Mouse (Mus musculus): ENCODE measurements around the gene Rbm17. TPM values are rescaled to one million over a fixed set of nuclear protein-coding genes. Genes with fewer than 3 reads are reported as not detected.

The Rbm17 gene
- polyA plus RNA-seq, 1 experiment from 2014 or later: 166 TPM

DNA sequence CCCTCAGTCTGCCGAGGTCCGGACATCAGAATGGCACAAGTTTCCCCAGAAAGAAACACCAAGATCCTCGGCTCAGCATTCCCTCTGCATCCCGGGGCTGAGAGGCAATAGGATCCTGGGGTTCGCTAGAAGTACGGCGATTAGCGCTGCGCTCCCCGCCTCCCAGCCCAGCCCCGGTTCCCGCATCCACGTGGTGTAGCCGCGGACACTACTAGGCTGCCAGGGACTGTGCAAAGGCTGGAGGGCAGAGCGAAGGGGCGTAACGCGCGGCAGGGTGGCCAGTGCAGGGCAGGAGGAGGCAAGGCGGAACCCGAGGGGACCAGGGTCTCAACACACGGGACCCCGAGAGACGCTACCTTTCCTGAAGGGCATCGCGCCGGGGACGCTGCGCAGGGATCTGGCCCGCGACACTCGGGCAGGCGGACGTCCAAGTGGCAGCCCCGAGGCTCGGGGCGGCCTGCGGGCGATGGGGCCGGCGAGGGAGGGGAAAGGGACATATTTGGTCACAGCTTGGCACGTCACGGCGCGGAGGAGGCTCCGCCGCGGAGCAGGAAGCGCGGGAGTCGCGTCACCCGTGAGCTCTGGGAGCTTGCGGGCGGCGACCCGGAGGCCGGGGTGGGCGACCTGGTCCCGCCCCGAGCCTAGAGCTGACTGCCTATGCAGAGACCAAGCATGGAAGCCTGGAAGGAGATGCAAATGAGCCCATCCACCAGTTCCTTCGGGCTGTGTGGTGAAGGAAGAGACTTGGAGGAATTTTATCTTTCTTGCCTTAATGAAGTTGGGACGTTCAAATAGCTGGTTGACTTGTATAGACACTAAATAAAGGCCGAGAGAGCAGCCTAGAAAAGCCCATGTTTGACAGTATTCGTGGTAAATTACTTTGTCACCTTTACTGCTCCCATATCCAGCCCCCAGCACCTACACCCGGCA, 50.2 kb downstream of the Rbm17 start, which contains the start of gene Pfkfb3:
Gene Pfkfb3, minus strand, starts transcription at position 607 of the 930 bp plus-strand sequence.
- H3K4me3 ChIP-seq: peak within 1 kb of the TSS; percentile 55
- no peaks in the 10 kb centered on the region for H3K36me3 ChIP-seq
- peak within 1 kb of the TSS; percentile 49 for H3K9ac ChIP-seq (replicated peaks)
- H3K9me3 ChIP-seq: no peaks in the 10 kb centered on the region
- H3K27me3 ChIP-seq: peaks cover 48% of the 10 kb centered on the region
- peak within 1 kb of the TSS; percentile 97 for H3K4me2 ChIP-seq (replicated peaks)
- H3K27ac ChIP-seq (replicated peaks): no peak within 1 kb of the TSS
- peak; percentile 89 for ATAC-seq (ENCODE audit: low FRiP score, low read depth)
- peaks cover 13% of the 10 kb centered on the region for H3K4me1 ChIP-seq
- 2% methylated on average over 67 of the region's 67 CpGs for WGBS

- Histone ChIP-seq H3K27me3 (peaks cover 48% of the 10 kb centered on the region), H3K36me3 (no peaks in the 10 kb centered on the region), H3K27ac (replicated peaks) (no peak overlapping the region), H3K4me3 (peak overlapping the region; percentile 55), H3K9me3 (no peaks in the 10 kb centered on the region), H3K4me1 (peaks cover 13% of the 10 kb centered on the region), H3K4me2 (replicated peaks) (peak overlapping the region; percentile 97), H3K9ac (replicated peaks) (peak overlapping the region; percentile 49)
- 1% methylated on average over 15 of the region's 15 CpGs for WGBS
- peak; percentile 32; the same call in 1 of the 2 replicates for ATAC-seq (ENCODE audit: low FRiP score, low read depth)
These were observed 50.9 kb downstream of the Rbm17 start for GRCm38 (mm10) chr2:11552966-11553451.

DNA sequence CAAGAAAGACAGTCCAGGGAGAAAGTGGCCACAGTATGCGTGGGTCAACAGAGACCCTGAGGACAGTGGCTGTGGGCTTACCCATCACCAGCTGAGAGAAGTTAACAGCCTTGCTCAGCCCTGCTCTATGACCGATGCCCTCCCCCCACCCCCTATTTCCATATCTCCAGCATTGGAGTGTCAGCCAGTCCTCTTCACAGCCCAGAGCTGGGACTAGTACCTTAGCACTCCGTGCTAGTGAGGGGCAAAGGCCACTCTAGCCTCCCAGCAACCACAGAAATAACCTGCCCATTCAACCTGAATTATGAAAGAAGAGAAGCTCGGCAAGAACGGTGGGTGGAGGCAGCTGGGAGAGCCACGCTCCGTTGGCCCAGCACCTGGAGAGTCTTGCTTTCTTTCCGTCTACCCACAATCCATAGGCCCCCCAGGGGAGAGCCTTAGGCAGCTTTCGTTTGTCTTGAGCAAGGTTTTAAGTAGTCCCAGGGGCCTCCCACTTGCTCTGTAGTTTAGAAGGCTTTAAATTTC, 51.6 kb downstream of the Rbm17 start:
- WGBS: 6% methylated on average over 9 of the region's 9 CpGs
- H3K9me3 ChIP-seq: no peaks in the 10 kb centered on the region
- H3K4me2 ChIP-seq (replicated peaks): peak overlapping the region; percentile 97; the same call in 1 of the 2 replicates
- H3K27me3 ChIP-seq: peaks cover 48% of the 10 kb centered on the region
- 0 out of 2 replicates have a peak, but pooled peaks have one; percentile 5 for ATAC-seq (ENCODE audit: low FRiP score, low read depth)
- H3K4me3 ChIP-seq: no peak overlapping the region
- no peaks in the 10 kb centered on the region for H3K36me3 ChIP-seq
- no peak overlapping the region for H3K27ac ChIP-seq (replicated peaks)
- H3K4me1 ChIP-seq: peaks cover 13% of the 10 kb centered on the region
- H3K9ac ChIP-seq (replicated peaks): no peak overlapping the region

DNA sequence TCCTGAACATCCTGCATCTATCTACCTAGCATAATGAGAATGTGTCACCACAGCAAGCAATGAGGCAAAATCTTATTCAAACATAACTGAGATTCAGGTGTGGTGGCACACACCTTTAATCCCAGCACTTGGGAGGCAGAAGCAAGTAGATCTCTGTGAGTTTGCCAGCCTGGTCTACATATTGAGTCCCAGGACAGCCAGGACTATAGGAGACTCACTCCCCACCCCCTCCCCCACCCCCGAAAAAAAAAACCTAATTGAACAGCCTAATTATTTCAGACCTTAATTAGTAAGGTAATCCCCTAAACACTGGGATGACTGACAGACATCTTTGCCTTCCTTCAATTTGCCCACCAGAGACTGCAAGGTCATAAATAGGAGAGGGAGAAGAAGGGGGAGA, 52.2 kb downstream of the Rbm17 start:
- Histone ChIP-seq H3K4me1 (peaks cover 13% of the 10 kb centered on the region), H3K4me2 (replicated peaks) (no peak overlapping the region), H3K9me3 (no peaks in the 10 kb centered on the region), H3K36me3 (no peaks in the 10 kb centered on the region), H3K9ac (replicated peaks) (no peak overlapping the region), H3K27me3 (peaks cover 48% of the 10 kb centered on the region), H3K27ac (replicated peaks) (no peak overlapping the region), H3K4me3 (no peak overlapping the region)
- ATAC-seq (ENCODE audit: low FRiP score, low read depth): no peak
- WGBS: 26% methylated on average over 1 of the region's 1 CpGs

GRCm38 (mm10) chr2:11548508-11548907, 55.4 kb downstream of the Rbm17 start:
- WGBS: 90% methylated on average over 10 of the region's 10 CpGs
- no peak overlapping the region for H3K27ac ChIP-seq (replicated peaks)
- no peak overlapping the region for H3K9ac ChIP-seq (replicated peaks)
- no peaks in the 10 kb centered on the region for H3K36me3 ChIP-seq
- H3K27me3 ChIP-seq: peaks cover 29% of the 10 kb centered on the region
- H3K4me3 ChIP-seq: no peak overlapping the region
- H3K4me1 ChIP-seq: peaks cover 12% of the 10 kb centered on the region
- no peak for ATAC-seq (ENCODE audit: low FRiP score, low read depth)
- H3K4me2 ChIP-seq (replicated peaks): no peak overlapping the region
- H3K9me3 ChIP-seq: no peaks in the 10 kb centered on the region

GRCm38 (mm10) chr2:11547609-11548008, 56.3 kb downstream of the Rbm17 start:
- Histone ChIP-seq H3K4me3 (no peak overlapping the region), H3K9me3 (no peaks in the 10 kb centered on the region), H3K9ac (replicated peaks) (no peak overlapping the region), H3K27me3 (peaks cover 20% of the 10 kb centered on the region), H3K4me2 (replicated peaks) (no peak overlapping the region), H3K27ac (replicated peaks) (no peak overlapping the region), H3K36me3 (no peaks in the 10 kb centered on the region), H3K4me1 (peaks cover 4% of the 10 kb centered on the region; the same call in 1 of the 2 replicates)
- 57% methylated on average over 2 of the region's 2 CpGs for WGBS
- no peak for ATAC-seq (ENCODE audit: low FRiP score, low read depth)

GRCm38 (mm10) chr2:11546091-11546490, 57.9 kb downstream of the Rbm17 start:
- peaks cover 12% of the 10 kb centered on the region for H3K27me3 ChIP-seq
- no peak overlapping the region for H3K4me2 ChIP-seq (replicated peaks)
- H3K9ac ChIP-seq (replicated peaks): no peak overlapping the region
- H3K9me3 ChIP-seq: no peaks in the 10 kb centered on the region
- H3K4me1 ChIP-seq: no peaks in the 10 kb centered on the region
- no peak for ATAC-seq (ENCODE audit: low FRiP score, low read depth)
- H3K4me3 ChIP-seq: no peak overlapping the region
- 86% methylated on average over 8 of the region's 8 CpGs for WGBS
- H3K27ac ChIP-seq (replicated peaks): no peak overlapping the region
- H3K36me3 ChIP-seq: no peaks in the 10 kb centered on the region

DNA sequence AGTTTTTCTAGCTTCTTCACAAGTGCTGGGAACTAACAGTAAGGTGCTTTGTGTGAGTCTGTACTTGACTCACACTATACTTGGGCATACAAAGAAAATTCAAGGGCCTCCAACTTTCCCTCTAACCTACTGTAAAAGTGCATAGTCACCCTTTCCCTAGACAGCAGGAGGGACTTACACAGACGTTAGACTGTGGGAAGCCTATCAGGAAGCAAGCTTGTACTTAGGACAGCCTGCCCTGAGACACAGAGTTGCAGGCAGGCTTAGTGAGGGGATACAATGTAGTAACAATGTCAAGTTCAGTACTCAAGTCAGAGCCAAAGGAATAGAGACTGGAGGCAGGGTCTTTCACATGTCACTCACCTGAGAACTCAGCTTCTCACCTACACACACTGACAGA, 58.6 kb downstream of the Rbm17 start:
- no peaks in the 10 kb centered on the region for H3K9me3 ChIP-seq
- H3K27me3 ChIP-seq: peaks cover 9% of the 10 kb centered on the region
- no peak overlapping the region for H3K27ac ChIP-seq (replicated peaks)
- no peak overlapping the region for H3K4me2 ChIP-seq (replicated peaks)
- no peaks in the 10 kb centered on the region for H3K4me1 ChIP-seq
- H3K4me3 ChIP-seq: no peak overlapping the region
- H3K36me3 ChIP-seq: no peaks in the 10 kb centered on the region
- ATAC-seq (ENCODE audit: low FRiP score, low read depth): no peak
- 62% methylated on average over 1 of the region's 1 CpGs for WGBS
- H3K9ac ChIP-seq (replicated peaks): no peak overlapping the region

- Histone ChIP-seq H3K9ac (replicated peaks) (no peak overlapping the region), H3K27me3 (no peaks in the 10 kb centered on the region), H3K9me3 (no peaks in the 10 kb centered on the region), H3K36me3 (no peaks in the 10 kb centered on the region), H3K4me1 (no peaks in the 10 kb centered on the region), H3K27ac (replicated peaks) (no peak overlapping the region), H3K4me3 (no peak overlapping the region), H3K4me2 (replicated peaks) (no peak overlapping the region)
- WGBS: 84% methylated on average over 5 of the region's 5 CpGs
- ATAC-seq (ENCODE audit: low FRiP score, low read depth): no peak
These were observed 59.6 kb downstream of the Rbm17 start for GRCm38 (mm10) chr2:11544342-11544741.

DNA sequence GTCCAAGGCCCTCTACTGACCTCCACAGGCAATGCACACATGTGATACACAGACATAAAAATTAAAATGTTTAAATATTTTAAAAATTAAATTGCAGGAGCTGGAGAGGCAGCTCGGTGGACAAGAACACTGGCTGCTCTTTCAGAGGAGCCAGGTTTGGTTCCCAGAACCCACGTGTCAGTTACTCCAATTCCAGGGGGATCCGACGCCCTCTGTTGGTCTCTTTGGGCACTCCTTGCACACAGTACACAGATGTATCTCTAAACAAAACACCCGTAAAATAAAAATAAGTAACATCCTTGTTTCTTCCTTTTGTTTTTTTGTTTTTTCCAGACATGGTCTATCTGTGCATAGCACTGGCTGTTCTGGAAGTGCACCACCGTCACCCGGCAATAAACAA, 60.8 kb downstream of the Rbm17 start:
- H3K27me3 ChIP-seq: no peaks in the 10 kb centered on the region
- H3K9me3 ChIP-seq: no peaks in the 10 kb centered on the region
- H3K27ac ChIP-seq (replicated peaks): no peak overlapping the region
- whole genome bisulfite sequencing: 81% methylated on average over 7 of the region's 7 CpGs
- H3K9ac ChIP-seq (replicated peaks): no peak overlapping the region
- H3K4me3 ChIP-seq: no peak overlapping the region
- no peak for ATAC-seq (ENCODE audit: low FRiP score, low read depth)
- no peaks in the 10 kb centered on the region for H3K4me1 ChIP-seq
- H3K4me2 ChIP-seq (replicated peaks): no peak overlapping the region
- no peaks in the 10 kb centered on the region for H3K36me3 ChIP-seq

DNA sequence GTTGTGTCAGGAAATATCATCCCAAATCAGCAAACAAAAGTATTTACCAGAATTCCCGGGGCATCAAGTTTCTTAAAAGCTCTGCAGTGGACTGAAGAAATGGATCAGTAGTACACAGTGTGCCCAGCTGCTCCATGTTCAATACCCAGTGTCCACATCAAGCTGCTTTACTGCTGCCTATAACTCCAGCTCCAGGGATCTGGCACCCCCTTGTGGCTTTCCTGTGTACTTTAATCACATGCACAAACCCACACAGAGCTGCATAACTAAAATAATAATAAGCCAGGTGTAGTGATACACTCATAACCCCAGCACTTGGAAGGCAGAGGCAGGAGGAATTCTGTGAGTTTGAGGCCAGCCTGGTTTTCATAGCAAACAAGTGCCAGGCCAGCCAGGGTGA, 61.3 kb downstream of the Rbm17 start:
- 77% methylated on average over 1 of the region's 1 CpGs for WGBS
- H3K9me3 ChIP-seq: no peaks in the 10 kb centered on the region
- no peaks in the 10 kb centered on the region for H3K4me1 ChIP-seq
- peak; percentile 42 for ATAC-seq (ENCODE audit: low FRiP score, low read depth)
- no peak overlapping the region for H3K4me2 ChIP-seq (replicated peaks)
- H3K4me3 ChIP-seq: no peak overlapping the region
- no peak overlapping the region for H3K9ac ChIP-seq (replicated peaks)
- H3K27me3 ChIP-seq: no peaks in the 10 kb centered on the region
- no peak overlapping the region for H3K27ac ChIP-seq (replicated peaks)
- H3K36me3 ChIP-seq: no peaks in the 10 kb centered on the region

DNA sequence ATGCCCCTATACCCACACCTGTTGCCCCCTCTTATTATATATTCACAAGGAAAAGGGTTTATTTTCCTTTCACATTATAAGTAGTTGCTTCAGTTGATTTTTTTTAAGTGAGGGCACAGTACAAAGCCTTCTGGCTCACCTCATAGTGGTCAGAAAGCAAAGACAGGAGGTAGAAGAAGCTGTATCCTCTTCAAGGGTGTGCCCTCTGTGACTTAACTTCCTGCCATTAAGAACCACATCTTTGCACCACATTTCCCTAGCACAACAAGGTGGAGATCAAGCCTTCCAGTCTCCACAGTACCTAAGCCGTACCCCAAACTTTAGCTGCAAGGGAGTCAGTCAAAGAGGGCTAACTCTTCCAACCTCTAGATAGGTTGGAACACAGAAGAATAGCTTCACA, 61.8 kb downstream of the Rbm17 start:
- no peaks in the 10 kb centered on the region for H3K36me3 ChIP-seq
- no peak for ATAC-seq (ENCODE audit: low FRiP score, low read depth)
- H3K9ac ChIP-seq (replicated peaks): no peak overlapping the region
- H3K4me1 ChIP-seq: no peaks in the 10 kb centered on the region
- WGBS: 100% methylated on average over 1 of the region's 1 CpGs
- H3K9me3 ChIP-seq: no peaks in the 10 kb centered on the region
- H3K27me3 ChIP-seq: no peaks in the 10 kb centered on the region
- no peak overlapping the region for H3K4me2 ChIP-seq (replicated peaks)
- H3K4me3 ChIP-seq: no peak overlapping the region
- no peak overlapping the region for H3K27ac ChIP-seq (replicated peaks)

Data from midbrain, embryonic 12.5 days (tissue).